Comparison of ENCODE assay signal across 8 mouse cellular contexts in the genomic region with DNA sequence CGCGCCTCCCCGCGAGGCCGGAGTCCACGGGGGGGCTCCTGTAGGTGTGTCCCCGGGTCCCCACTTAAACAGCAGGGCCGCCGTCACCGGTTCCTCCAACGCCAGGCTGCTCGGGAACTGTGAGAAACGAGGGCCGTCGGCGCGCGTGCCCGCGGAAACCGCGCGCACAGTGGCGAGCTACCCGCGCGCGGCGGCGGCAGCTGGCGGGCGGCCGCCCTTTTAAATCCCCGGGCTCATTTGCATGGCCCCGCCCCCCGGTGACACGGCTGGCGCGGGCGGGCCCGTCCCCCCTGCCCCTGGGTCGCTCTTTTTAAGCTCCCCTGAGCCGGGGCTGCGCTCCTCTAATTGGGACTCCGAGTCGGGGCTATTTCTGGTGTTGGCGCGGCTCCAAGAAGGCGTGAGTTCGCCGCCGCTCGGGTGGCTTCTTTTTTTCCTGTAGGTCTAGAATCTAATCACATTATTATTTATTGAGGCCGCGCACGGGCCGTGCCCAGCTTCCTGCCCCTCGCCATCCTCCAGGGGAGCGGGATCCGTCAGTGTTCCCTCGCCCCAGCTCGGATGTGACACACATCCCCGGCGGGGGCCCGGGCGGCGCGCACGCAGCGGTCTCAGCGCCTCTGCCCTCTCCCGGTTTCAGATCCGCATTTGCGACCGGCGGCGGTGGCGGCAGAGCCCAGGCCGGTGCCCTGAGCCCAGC. TPM values are rescaled to one million over a fixed set of nuclear protein-coding genes. Genes with fewer than 3 reads are reported as not detected.
DNase-seq lines count a peak whose midpoint lies in the region; TF ChIP-seq lines count a peak whose summit lies in the region.

A gene (plus strand): TSS at position 183 of the 697 bp plus-strand sequence.

- H3K27ac ChIP-seq in cortical plate, adult 2 months (ENCODE audit: insufficient read depth, low read length) = peak within 1 kb of the TSS; percentile 91
- H3K27ac ChIP-seq in midbrain, embryonic 10.5 days (replicated peaks) = peak within 1 kb of the TSS; percentile 99
- H3K27ac ChIP-seq in small intestine, adult 2 months (ENCODE audit: insufficient read depth, low read depth, low read length) = peak within 1 kb of the TSS; percentile 85

- H3K27me3 ChIP-seq in midbrain, embryonic 10.5 days (ENCODE audit: low read depth, poor library complexity, severe bottlenecking) = no peaks in the 10 kb centered on the region
- no peaks in the 10 kb centered on the region for H3K27me3 ChIP-seq in small intestine, adult 2 months (ENCODE audit: control insufficient read depth, insufficient read depth, low read length)

- no peaks in the 10 kb centered on the region for H3K9me3 ChIP-seq in midbrain, embryonic 10.5 days (replicated peaks)

- peaks cover 24% of the 10 kb centered on the region for H3K36me3 ChIP-seq in midbrain, embryonic 10.5 days
- H3K36me3 ChIP-seq in small intestine, adult 2 months (ENCODE audit: control insufficient read depth, insufficient read depth, low read length) = peaks cover 3% of the 10 kb centered on the region; the same call in 1 of the 2 replicates

- peak; percentile 15; the same call in 1 of the 2 replicates for TF ChIP-seq POLR2A in cortical plate, adult 2 months (IDR thresholded peaks at IDR 0.05; ENCODE audit: extremely low read depth, insufficient read depth, low read length)
- peak; percentile 96 for TF ChIP-seq POLR2A in small intestine, adult 2 months (IDR thresholded peaks at IDR 0.05; ENCODE audit: low read depth, low read length)

- H3K4me3 ChIP-seq in cortical plate, adult 2 months (ENCODE audit: insufficient read depth, low read length) = peak within 1 kb of the TSS; percentile 85
- peak within 1 kb of the TSS; percentile 97 for H3K4me3 ChIP-seq in midbrain, embryonic 10.5 days
- H3K4me3 ChIP-seq in small intestine, adult 2 months (ENCODE audit: low read depth, low read length) = peak within 1 kb of the TSS; percentile 77

- intact Hi-C loops in left cerebral cortex, postnatal 36 days (cut with DNase I) = no loop called here

- WGBS in midbrain, embryonic 10.5 days = under 1% methylated on average over 79 of the region's 79 CpGs
- WGBS in small intestine, adult 2 months = 1% methylated on average over 79 of the region's 79 CpGs

- no peak for TF ChIP-seq CTCF in cortical plate, adult 2 months (IDR thresholded peaks at IDR 0.05; ENCODE audit: extremely low read depth, insufficient read depth, low read length)
- TF ChIP-seq CTCF in small intestine, adult 2 months (IDR thresholded peaks at IDR 0.05; ENCODE audit: extremely low read depth, insufficient read length, insufficient replicate concordance, low read depth, low read length) = no peak; the same call in 1 of the 2 replicates

- H3K4me1 ChIP-seq in cortical plate, adult 2 months (ENCODE audit: control insufficient read depth, insufficient read depth, low read length) = no peaks in the 10 kb centered on the region
- peaks cover 83% of the 10 kb centered on the region for H3K4me1 ChIP-seq in midbrain, embryonic 10.5 days
- H3K4me1 ChIP-seq in small intestine, adult 2 months (ENCODE audit: control insufficient read depth, insufficient read depth, insufficient read length, low read length) = peaks cover 16% of the 10 kb centered on the region

- DNase-seq in left cerebral cortex, adult 18-20 months (ENCODE audit: low spot score in 2 of 2) = peak; percentile 73 to 81
- no peak for DNase-seq in left cerebral cortex, adult 11 months (ENCODE audit: low spot score)
- peak; percentile 84 for DNase-seq in gastrocnemius, postnatal 10 days
- peak; percentile 96 for DNase-seq in induced T-regulatory cell, adult 2 months (ENCODE audit: low read depth)
- peak; percentile 78 to 83 for DNase-seq in left cerebral cortex, postnatal 36 days (ENCODE audit: low spot score in 2 of 2)
- peak; percentile 92 for DNase-seq in midbrain, embryonic 10.5 days (ENCODE audit: low spot score)

RNA-seq across cellular contexts. Expression of the gene that starts here (rescaled TPM):
- 10 to 100 TPM; 50.7 to 58.9 TPM for total RNA-seq in left cerebral cortex, adult 18-20 months (2021)
- polyA plus RNA-seq in cortical plate, adult 2 months (2012; rRNA removed) = 73.3 and 75.1 TPM in 2 replicates
- 10 to 100 TPM; 24.9 to 27.0 TPM for total RNA-seq in gastrocnemius, postnatal 10 days (2021)
- 10 to 100 TPM; 55.3 to 58.7 TPM for total RNA-seq in left cerebral cortex, postnatal 36 days (2021)
- polyA plus RNA-seq in midbrain, embryonic 10.5 days (2016; fragmentation: Nextera tagmentation; extraction: Ambion mirVana) = 620 and 831 TPM in 2 replicates
- polyA plus RNA-seq in small intestine, adult 2 months (2012; rRNA removed) = 63.0 and 91.0 TPM in 2 replicates
